Mouse (Mus musculus) ES-E14 (cell line): Measurements from ENCODE around the gene Mbd6.

Source experiments
- ZC3H11A ChIP-seq: IDR thresholded peaks from 2 replicates; pipeline ENCODE4 v1.6.1; 2012; ENCODE audit warnings: low read depth, mild to moderate bottlenecking, inconsistent platforms, low read length, borderline replicate concordance
- ZNF384 ChIP-seq: IDR thresholded peaks from 2 replicates; pipeline ENCODE4 v1.6.1; 2012; ENCODE audit warnings: low read depth, low read length, inconsistent platforms

- TF ChIP-seq ZC3H11A = no peak
- TF ChIP-seq ZNF384 = no peak
Observed at GRCm38 (mm10) chr10:127274261-127275022, 14.4 kb downstream of the Mbd6 start.
